Mouse (Mus musculus) lung, embryonic 14.5 days (tissue): Measurements from ENCODE around the gene Stap2. TPM values are rescaled to one million over a fixed set of nuclear protein-coding genes. Genes with fewer than 3 reads are reported as not detected.

Source experiments
- ATAC-seq: fragments of 200-750 bp; cut with Nextera tagmentation; 2 replicates; pipeline ENCODE4 v1.8.0; 2017; ENCODE audit warnings: mild to moderate bottlenecking, moderate TSS enrichment, moderate library complexity; ENCODE audit not compliant: insufficient read depth
- DNase-seq: peaks from one replicate; pipeline ENCODE4 v3.0.0-alpha.2; 2015
- H3K27ac ChIP-seq: fragments of 300-500 bp; sonication (generic); 2 replicates; pipeline ENCODE4 v1.5.1; 2014; ENCODE audit warnings: low read depth, mild to moderate bottlenecking, moderate library complexity
- H3K27me3 ChIP-seq: fragments of 300-500 bp; sonication (generic); 2 replicates; pipeline ENCODE4 v1.6.1; 2014; ENCODE audit warnings: low read length, control low read depth; ENCODE audit not compliant: insufficient read depth
- H3K36me3 ChIP-seq: fragments of 300-500 bp; sonication (generic); 2 replicates; pipeline ENCODE4 v1.6.1; 2014; ENCODE audit warnings: control low read depth; ENCODE audit not compliant: insufficient read depth
- H3K4me1 ChIP-seq: fragments of 300-500 bp; sonication (generic); 2 replicates; pipeline ENCODE4 v1.6.1; 2014; ENCODE audit warnings: antibody characterized with exemption, control low read depth; ENCODE audit not compliant: insufficient read depth
- H3K4me2 ChIP-seq: fragments of 300-500 bp; sonication (generic); 2 replicates; pipeline ENCODE4 v1.6.1; 2014; ENCODE audit warnings: mild to moderate bottlenecking
- H3K4me3 ChIP-seq: fragments of 300-500 bp; sonication (generic); 2 replicates; pipeline ENCODE4 v1.5.1; 2014; ENCODE audit warnings: low read depth, low read length
- H3K9ac ChIP-seq: fragments of 300-500 bp; sonication (generic); 2 replicates; pipeline ENCODE4 v1.6.1; 2014
- H3K9me3 ChIP-seq: fragments of 300-500 bp; sonication (generic); 2 replicates; pipeline ENCODE4 v1.6.1; 2016; ENCODE audit warnings: low read depth, low read length, control low read depth
- CTCF ChIP-seq: IDR thresholded peaks from 2 replicates; pipeline ENCODE4 v1.5.1; 2016; ENCODE audit warnings: antibody characterized with exemption, low read depth
- WGBS: fragments of 180-500 bp; shearing (Covaris S2); extraction: QIAGEN DNeasy Blood & Tissue Kit; methylation state at CpG from one replicate; pipeline ENCODE4 v1.1.7; 2014; 5-methylcytosine and 5-hydroxymethylcytosine counted together
- polyA plus RNA-seq: library from polyadenylated mRNA; unstranded; fragments of >200 nt; fragmentation: Nextera tagmentation; extraction: Ambion mirVana; gene quantifications from 2 replicates; pipeline ENCODE4 v1.2.1, GENCODE M21; 2014

The Stap2 gene
- polyA plus RNA-seq, 1 experiment from 2014 or later: 14.4 TPM

DNA sequence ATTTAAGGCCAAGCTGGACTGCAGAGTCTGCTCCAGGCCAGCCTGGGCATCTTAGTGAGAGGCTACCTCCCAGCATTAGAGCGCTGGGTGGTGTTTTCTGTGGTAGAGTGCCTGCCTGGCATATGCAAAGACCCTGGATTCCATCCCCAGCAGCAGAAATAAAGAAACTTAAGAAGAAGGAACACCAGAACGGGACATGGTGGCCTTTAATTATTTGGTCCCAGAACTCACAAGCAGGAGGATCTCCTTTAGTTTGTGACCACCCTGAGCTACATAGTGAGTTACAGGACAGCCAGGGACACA is 46.8 kb downstream of the Stap2 start:
- H3K27ac ChIP-seq: 0 out of 2 replicates have a peak overlapping the region, but pooled peaks have one; percentile 97
- no peaks in the 10 kb centered on the region for H3K9me3 ChIP-seq
- DNase-seq (no peak), ATAC-seq (no peak)
- no peaks in the 10 kb centered on the region for H3K4me1 ChIP-seq
- H3K4me3 ChIP-seq: peak overlapping the region; percentile 53
- WGBS: 31% methylated on average over 2 of the region's 2 CpGs
- H3K27me3 ChIP-seq: no peaks in the 10 kb centered on the region
- peak overlapping the region; percentile 58 for H3K9ac ChIP-seq
- no peak for TF ChIP-seq CTCF
- peak overlapping the region; percentile 85 for H3K4me2 ChIP-seq
- H3K36me3 ChIP-seq: peaks cover 18% of the 10 kb centered on the region; the same call in 1 of the 2 replicates

DNA sequence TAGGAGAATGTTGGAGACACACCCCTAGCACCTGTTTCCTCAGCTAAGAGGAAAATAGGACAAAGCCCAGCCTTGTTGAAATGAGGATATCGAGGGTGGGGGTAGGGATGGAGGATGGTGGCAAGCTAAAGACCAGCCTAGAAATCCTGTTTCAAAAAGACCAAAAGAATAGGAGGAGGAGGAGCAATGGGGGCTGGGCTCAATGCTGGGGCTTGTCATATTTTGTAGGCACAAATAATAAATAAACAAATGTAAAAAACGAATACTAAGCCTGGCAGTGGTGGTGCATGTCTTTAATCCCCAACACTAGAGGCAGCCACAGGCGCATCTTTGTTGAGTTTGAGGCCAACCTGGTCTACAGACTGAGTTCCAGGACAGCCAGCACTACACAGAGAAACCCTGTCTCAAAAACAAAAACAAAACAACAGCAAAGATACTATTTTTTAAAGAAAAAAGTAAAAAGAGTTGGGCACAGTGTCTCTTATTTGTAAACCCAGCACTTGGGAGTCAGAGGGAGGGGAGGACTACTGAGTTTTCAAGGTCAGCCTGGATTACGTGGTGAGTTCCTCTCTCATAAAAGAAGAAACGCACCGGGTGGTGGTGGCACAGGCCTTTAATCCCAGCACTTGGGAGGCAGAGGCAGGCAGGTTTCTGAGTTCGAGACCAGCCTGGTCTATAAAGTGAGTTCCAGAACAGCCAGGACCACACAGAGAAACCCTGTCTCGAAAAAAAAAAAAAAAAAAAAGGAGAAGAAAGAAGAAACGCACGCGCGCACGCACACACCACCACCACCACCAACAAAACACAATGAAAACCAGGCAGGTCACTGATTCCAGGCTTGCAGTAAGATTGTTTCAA is 47.4 kb downstream of the Stap2 start:
- 76% methylated on average over 13 of the region's 13 CpGs for WGBS

DNA sequence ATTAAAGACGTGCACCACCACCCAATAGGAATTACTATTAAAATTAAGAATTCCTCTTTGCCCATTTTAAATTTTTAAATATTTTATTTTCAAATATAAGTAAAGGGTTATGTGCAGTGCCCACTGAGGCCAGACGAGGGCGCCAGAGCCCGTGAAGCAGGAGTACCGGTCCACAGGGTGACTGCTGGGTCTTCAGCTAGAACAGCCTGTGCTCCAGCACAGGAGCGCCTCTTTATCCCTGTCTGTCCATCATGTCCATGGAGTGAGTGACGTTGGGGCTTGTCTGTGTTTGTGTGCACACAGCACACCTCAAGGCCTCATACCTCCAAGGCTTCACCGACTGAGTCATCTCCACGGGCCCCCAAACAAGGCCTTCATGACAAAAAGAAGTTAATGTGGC is 48.2 kb downstream of the Stap2 start:
- no peak overlapping the region for H3K9ac ChIP-seq

More for the DNA sequence above, 47.4 kb downstream of the Stap2 start:
- peak overlapping the region; percentile 53 for H3K4me3 ChIP-seq
- peak overlapping the region; percentile 85 for H3K4me2 ChIP-seq
- no peak overlapping the region for H3K27ac ChIP-seq
- H3K9ac ChIP-seq: peak overlapping the region; percentile 58
- no peak for TF ChIP-seq CTCF
- H3K27me3 ChIP-seq: no peaks in the 10 kb centered on the region
- DNase-seq (no peak), ATAC-seq (no peak)
- H3K36me3 ChIP-seq: peaks cover 12% of the 10 kb centered on the region; the same call in 1 of the 2 replicates
- H3K4me1 ChIP-seq: no peaks in the 10 kb centered on the region
- no peaks in the 10 kb centered on the region for H3K9me3 ChIP-seq

DNA sequence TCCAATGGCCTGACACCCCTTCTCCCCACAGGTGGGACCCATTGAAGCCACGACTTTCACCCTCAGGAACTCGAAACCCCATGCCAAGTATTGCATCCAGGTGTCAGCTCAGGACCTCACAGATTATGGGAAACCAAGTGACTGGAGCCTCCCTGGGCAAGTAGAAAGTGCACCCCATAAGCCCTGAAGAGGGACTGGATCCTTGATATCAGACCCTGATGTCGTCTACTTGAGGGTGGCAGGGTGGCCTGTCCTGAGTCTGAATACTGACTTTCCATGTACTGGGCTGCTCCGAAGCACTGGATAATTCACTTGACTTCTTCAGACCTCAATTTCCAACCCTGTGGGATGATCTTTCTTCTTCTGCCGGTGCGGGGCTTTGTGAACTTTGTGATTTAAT is 48.8 kb downstream of the Stap2 start:
- Histone ChIP-seq H3K4me3 (peak overlapping the region; percentile 35), H3K36me3 (0 out of 2 replicates have a peak, but pooled peaks cover 3% of the 10 kb centered on the region), H3K9me3 (no peaks in the 10 kb centered on the region), H3K4me2 (peak overlapping the region; percentile 63), H3K27me3 (no peaks in the 10 kb centered on the region), H3K27ac (no peak overlapping the region), H3K9ac (no peak overlapping the region), H3K4me1 (no peaks in the 10 kb centered on the region)
- no peak for TF ChIP-seq CTCF
- ATAC-seq (no peak), DNase-seq (no peak)
- WGBS: 37% methylated on average over 6 of the region's 6 CpGs

More for the DNA sequence above, 48.2 kb downstream of the Stap2 start:
- Histone ChIP-seq H3K4me3 (no peak overlapping the region), H3K4me2 (no peak overlapping the region), H3K9me3 (no peaks in the 10 kb centered on the region), H3K4me1 (no peaks in the 10 kb centered on the region), H3K27ac (no peak overlapping the region), H3K27me3 (no peaks in the 10 kb centered on the region), H3K36me3 (peaks cover 8% of the 10 kb centered on the region; the same call in 1 of the 2 replicates)
- 14% methylated on average over 9 of the region's 9 CpGs for WGBS
- TF ChIP-seq CTCF: peak; percentile 84
- peak; percentile 90 for DNase-seq
- peak; percentile 21; the same call in 1 of the 2 replicates for ATAC-seq

DNA sequence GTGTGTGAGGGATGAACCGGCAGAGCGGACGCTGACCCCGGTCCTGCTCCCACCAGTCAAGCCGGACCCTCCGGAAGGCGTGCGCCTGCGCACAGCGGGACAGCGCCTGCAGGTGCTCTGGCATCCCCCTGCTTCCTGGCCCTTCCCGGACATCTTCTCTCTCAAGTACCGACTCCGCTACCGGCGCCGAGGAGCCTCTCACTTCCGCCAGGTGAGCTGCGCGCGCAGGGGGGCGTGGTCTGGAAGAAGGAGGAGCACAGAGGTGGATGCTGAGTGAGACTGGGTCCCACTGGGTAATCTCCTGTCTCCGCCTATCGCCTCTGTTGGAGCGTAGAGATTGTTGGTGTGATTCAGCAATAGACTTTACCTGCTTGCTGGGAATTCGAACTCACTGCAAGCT is 49.3 kb downstream of the Stap2 start:
- Histone ChIP-seq H3K36me3 (0 out of 2 replicates have a peak, but pooled peaks cover 3% of the 10 kb centered on the region), H3K9ac (peak overlapping the region; percentile 16; the same call in 1 of the 2 replicates), H3K4me2 (peak overlapping the region; percentile 63), H3K27me3 (no peaks in the 10 kb centered on the region), H3K27ac (no peak overlapping the region), H3K4me3 (peak overlapping the region; percentile 35), H3K4me1 (no peaks in the 10 kb centered on the region), H3K9me3 (no peaks in the 10 kb centered on the region)
- DNase-seq: peak; percentile 77
- ATAC-seq: 0 out of 2 replicates have a peak, but pooled peaks have one; percentile 2
- TF ChIP-seq CTCF: no peak
- WGBS: 1% methylated on average over 26 of the region's 26 CpGs

DNA sequence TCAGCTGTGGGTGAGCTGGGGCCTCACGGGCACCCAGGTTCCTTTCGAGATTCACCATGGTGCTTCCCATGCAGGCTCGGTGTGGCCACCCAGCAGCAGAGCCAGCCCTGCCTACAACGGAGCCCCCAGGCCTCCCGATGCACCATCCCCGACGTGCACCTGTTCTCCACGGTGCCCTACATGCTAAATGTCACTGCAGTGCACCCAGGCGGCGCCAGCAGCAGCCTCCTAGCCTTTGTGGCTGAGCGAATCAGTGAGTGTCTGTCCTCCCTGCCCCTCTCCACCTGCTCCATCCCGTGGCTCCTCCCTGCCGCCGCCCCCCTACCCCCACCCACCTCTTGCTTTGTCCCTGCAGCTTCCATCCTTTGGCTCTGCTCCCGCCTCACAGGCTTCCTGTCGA is 51.2 kb downstream of the Stap2 start:
- no peak for TF ChIP-seq CTCF
- Histone ChIP-seq H3K4me1 (no peaks in the 10 kb centered on the region), H3K4me2 (no peak overlapping the region), H3K9ac (no peak overlapping the region), H3K4me3 (no peak overlapping the region), H3K9me3 (no peaks in the 10 kb centered on the region), H3K27me3 (no peaks in the 10 kb centered on the region), H3K27ac (no peak overlapping the region), H3K36me3 (no peaks in the 10 kb centered on the region)
- no peak for DNase-seq
- no peak for ATAC-seq
- 34% methylated on average over 16 of the region's 16 CpGs for WGBS

DNA sequence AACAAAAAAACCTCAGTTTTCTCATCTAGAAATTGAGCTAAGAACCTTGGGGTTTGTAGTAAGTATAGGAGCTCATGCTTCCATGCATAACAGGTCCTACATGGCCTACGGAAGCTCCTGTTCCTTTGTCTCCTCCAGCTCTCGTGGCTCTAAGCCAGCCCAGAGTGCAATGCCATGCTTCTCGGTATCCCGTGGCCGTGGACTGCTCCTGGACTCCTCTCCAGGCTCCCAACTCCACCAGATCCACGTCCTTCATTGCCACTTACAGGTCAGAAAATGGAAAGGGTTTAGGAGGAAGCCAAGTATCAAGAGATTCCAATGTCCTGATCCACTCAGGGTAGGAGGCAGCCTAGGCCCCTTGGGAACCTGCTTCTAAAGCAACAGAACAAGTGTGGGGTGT is 51.6 kb downstream of the Stap2 start:
- no peak for ATAC-seq
- H3K27me3 ChIP-seq: no peaks in the 10 kb centered on the region

More for the DNA sequence above, 51.6 kb downstream of the Stap2 start:
- no peaks in the 10 kb centered on the region for H3K9me3 ChIP-seq
- no peak overlapping the region for H3K9ac ChIP-seq
- no peak for DNase-seq
- no peak overlapping the region for H3K4me3 ChIP-seq
- H3K4me1 ChIP-seq: no peaks in the 10 kb centered on the region
- no peak for TF ChIP-seq CTCF
- no peak overlapping the region for H3K4me2 ChIP-seq
- 69% methylated on average over 6 of the region's 6 CpGs for WGBS
- H3K36me3 ChIP-seq: no peaks in the 10 kb centered on the region
- H3K27ac ChIP-seq: no peak overlapping the region
